Mouse (Mus musculus) lung, adult 2 months (tissue): ENCODE data around the gene Pla2g1b.

Experiments used
- CTCF ChIP-seq: fragments of 200-500 bp; IDR thresholded peaks from 2 replicates; pipeline ENCODE4 v1.5.1; 2011; ENCODE audit warnings: mild to moderate bottlenecking, low read length, control low read depth; ENCODE audit not compliant: insufficient read depth
- POLR2A ChIP-seq: fragments of 200-500 bp; IDR thresholded peaks from 2 replicates; pipeline ENCODE4 v1.6.1; 2011; ENCODE audit warnings: low read depth, mild to moderate bottlenecking, control low read depth, low read length, borderline replicate concordance; ENCODE audit errors: extremely low read depth

DNA sequence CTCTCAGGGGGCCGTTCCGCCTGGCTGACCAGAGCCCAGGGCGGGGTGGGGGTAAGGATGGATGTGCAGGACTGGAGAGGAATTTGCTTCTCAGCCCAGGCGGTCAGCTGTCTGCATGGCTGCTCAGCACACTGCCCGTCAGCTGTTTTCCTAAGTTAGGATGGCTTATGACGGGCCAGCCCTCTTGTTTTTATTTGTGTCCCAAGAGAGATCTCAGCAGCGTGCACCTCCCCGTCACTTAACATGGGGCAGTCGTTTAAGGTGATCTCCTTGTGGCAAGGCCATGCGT lies 42.7 kb downstream of the Pla2g1b start:
- TF ChIP-seq CTCF, result no peak
- TF ChIP-seq POLR2A, result no peak
